Mouse (Mus musculus): ENCODE data around the gene Tnfrsf4.
A peak's percentile ranks its signal among the peaks of the same experiment; 100 is the strongest.

The Tnfrsf4 gene

DNA sequence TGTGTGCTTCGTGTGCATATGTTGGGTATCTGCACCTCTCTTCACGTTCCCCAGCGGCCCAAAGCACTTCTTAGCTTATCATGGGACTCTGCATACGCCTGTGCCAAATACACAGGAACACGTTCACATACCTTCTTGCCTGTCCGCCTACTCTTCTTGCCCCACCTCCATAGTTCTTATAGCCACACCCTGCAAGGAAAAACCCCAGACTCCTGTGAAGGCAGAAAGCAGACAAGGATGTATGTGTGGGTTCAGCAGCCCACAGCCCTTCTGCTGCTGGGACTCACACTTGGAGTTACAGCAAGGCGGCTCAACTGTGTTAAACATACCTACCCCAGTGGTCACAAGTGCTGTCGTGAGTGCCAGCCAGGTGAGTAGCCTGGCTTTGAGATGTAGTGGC is at the start of gene Tnfrsf4:
Tnfrsf4 (plus strand) TSS at position 207 of the 400 bp plus-strand sequence.
- DNase-seq (ENCODE audit: low spot score), result no peak

- no peak for DNase-seq (ENCODE audit: low spot score)
Observed at GRCm38 (mm10) chr4:155964396-155964795, 49.2 kb upstream of the Tnfrsf4 start.

DNA sequence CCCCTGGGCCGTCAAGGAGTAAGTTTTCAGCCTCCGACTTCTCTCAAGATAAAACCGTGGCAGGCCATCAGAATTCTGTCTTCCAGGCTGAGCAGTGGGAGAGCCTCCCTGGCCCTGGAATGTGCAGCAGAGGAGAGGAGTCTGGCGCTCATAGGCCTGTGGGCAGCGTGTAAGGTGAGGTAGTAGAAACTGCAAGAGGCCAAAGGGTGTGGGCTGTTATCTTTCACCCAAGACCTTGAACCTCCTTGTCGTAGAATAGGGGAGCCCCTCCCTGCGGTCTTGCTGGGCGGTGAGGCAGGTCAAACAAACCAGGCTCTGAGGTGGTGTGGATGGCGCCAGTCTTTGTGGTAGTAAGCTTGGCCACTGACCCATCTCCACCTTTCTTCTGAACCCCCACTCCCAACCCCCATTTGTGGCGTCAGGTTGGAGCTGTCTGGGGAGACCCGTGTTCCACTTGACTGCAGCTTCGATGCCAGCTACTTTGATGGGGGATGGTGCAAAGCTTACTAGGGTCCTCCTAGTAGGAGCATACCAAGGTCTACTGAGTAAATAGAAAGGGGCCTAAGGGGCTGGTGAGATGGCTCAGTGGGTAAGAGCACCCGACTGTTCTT is 44.5 kb upstream of the Tnfrsf4 start:
- DNase-seq (ENCODE audit: low spot score), result no peak

GRCm38 (mm10) chr4:155970286-155970685 is 43.4 kb upstream of the Tnfrsf4 start:
- no peak for DNase-seq (ENCODE audit: low spot score)

- DNase-seq (ENCODE audit: low spot score), result no peak
Observed at GRCm38 (mm10) chr4:155972651-155973050, 41.0 kb upstream of the Tnfrsf4 start.

DNA sequence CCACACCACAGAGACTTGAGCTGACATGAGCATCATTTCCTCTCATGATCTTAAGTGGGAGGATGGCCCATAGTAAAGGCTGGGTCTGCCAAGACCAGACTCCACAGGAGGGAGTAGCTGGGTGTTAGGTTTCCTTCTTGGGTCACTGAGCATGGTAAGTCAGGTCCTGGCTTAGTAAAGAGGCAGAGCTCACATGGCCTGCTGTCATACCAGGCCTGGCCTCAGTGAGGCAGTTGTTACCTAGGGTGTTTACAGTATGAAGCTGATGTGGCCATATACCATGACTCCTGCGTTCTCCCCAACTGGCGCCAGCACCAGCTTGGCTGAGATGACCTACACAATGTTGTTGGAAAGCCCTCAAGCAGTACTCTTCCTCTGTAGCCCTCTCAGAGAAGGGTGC is 40.4 kb upstream of the Tnfrsf4 start:
- no peak for DNase-seq (ENCODE audit: low spot score)

- no peak for DNase-seq (ENCODE audit: low spot score)
Observed at GRCm38 (mm10) chr4:155981436-155982082, 32.1 kb upstream of the Tnfrsf4 start.

DNA sequence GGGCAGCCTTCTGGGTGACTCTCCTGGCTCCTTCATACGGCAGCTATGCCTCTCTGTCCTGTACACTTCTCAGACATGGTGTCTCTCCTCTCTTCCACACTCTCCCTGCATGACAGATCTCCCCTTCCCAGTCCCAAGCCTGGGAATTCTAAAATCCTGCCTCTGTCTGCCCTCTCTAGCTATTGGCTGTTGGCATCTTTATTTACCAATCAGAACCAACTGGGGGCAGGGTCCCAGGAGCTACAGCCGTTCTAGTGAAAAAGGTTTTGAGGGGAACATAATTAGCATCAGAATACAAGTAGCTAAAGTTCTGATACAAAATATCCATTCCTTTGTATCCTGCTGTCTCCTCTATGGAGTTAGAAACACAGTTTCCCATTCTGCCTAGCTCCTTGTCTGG is 29.9 kb upstream of the Tnfrsf4 start:
- no peak for DNase-seq (ENCODE audit: low spot score)

- peak; percentile 24 for DNase-seq (ENCODE audit: low spot score)
Observed at GRCm38 (mm10) chr4:155991211-155991907, 22.3 kb upstream of the Tnfrsf4 start.

DNA sequence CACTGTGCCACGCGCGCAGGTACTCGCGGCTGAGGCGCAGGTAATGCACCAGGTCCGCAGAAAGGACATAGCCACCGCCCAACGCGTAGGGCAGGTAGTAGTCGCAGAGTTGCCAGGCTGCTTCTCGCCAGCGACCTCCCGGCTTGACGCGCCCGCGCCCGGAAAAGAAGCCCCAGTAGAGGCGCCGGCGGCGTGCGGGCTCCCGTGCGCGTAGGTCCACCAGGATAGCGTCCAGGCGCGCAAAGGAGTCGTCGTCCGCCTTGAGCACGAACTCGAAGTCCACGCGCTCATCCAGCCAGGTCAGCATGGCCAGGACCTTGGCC is 21.8 kb upstream of the Tnfrsf4 start:
- DNase-seq (ENCODE audit: low spot score), result no peak

GRCm38 (mm10) chr4:155992241-155992905 is 21.3 kb upstream of the Tnfrsf4 start, which contains the start of the genes B3galt6 and Sdf4:
Gene B3galt6 (minus strand): TSS chr4:155992649.
Gene Sdf4 (plus strand): TSS chr4:155992872.
- DNase-seq (ENCODE audit: low spot score), result peak; percentile 78

DNA sequence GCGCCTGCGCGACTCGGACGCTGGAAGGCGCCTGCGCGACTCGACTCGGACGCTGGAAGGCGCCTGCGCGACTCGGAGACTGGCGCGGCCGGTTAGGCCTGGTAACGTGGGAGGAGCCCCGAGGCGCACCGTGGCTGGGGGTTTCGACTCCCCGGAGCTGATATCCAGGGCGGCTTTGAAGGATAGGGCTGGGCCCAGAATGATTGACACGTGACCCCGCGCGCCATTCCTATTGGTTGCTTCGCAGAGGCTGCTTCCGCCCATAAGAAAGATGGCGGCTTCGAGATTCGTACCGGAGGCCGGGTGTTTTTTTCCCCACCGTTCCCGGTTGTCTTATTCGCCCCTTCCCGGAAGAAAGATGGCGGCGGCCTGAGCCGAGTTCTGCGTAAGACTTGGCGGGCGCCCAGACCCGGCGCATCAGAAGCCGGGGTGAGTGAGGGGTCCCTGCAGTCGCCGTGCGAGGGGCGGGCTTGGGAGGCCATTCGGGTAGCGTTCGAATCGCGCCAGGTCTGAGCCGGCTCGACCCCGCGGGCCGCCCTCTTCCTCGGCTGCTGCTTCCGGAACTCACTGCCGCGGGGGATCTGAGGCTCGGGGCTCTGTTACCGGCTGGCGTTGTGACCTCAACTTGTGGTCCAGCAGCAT is 20.6 kb upstream of the Tnfrsf4 start:
- DNase-seq (ENCODE audit: low spot score), result peak; percentile 97

DNA sequence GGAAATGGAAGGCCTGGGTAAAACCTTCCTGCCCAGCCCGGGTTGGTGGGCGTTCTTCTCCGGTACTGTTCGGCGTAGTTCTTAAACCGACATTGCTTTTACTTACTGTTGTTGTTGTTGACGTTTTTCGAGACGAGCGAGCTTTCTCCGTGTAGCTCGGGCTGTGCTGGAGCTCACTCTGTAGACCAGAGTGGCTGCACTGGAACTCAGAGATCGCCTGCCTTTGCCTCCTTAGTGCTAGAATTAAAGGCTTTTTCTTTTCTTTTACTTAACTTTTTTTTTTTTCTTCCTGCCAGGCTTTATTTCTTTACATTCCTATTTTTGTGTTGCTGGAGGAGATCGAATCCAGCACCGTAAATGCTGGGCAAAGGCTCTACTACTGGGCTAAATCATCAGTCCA is 20.0 kb upstream of the Tnfrsf4 start:
- no peak for DNase-seq (ENCODE audit: low spot score)

- DNase-seq (ENCODE audit: low spot score), result no peak
Observed at GRCm38 (mm10) chr4:156004109-156004508, 9.5 kb upstream of the Tnfrsf4 start.

- DNase-seq (ENCODE audit: low spot score), result no peak
Observed at GRCm38 (mm10) chr4:156008369-156008768, 5.3 kb upstream of the Tnfrsf4 start.

DNA sequence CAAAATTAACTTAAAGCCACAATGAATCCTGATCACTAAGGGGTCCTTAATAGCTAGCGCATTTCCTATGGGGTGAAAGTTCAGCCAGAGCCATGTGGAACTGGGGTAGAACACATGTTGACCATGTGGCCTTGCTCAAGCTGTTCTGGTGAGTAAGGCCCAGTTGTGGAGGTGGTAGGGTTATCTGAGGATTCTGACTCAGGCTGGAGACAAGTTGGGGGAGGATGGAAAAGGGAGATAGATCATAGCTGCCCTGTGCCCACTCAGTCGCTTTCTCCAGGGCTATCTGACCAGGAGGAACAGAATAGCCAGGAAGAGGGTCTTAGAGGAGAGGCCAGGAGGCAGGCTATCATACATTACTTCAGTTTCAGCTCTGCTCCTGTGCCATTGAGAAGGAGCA is 793 bp downstream of the Tnfrsf4 start:
- DNase-seq (ENCODE audit: low spot score), result no peak

GRCm38 (mm10) chr4:156019771-156020170 is 6.1 kb downstream of the Tnfrsf4 start:
- DNase-seq (ENCODE audit: low spot score), result no peak

- no peak for DNase-seq (ENCODE audit: low spot score)
Observed at GRCm38 (mm10) chr4:156021381-156021780, 7.7 kb downstream of the Tnfrsf4 start.

GRCm38 (mm10) chr4:156021942-156022419 is 8.3 kb downstream of the Tnfrsf4 start:
- no peak for DNase-seq (ENCODE audit: low spot score)

- no peak for DNase-seq (ENCODE audit: low spot score)
Observed at GRCm38 (mm10) chr4:156023520-156023919, 9.9 kb downstream of the Tnfrsf4 start.

DNA sequence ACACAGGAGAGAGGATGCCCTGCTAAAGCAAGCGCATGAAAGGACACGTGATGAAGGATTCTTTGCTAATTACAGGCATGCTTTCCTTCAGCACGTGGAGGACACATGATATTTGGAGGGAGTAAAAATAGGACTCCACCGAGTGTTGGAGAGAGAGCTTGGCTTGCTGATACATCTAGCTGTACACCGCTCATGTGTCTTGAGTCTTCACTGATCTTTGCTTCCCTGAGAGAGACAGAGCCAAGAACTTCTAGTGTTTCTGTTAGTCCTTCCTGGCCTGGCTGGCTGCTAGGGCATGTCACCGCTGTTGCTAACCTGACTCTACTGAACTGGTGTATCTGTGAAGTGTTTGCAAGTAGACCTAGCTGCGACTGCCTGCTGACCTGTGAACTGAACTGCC is 10.5 kb downstream of the Tnfrsf4 start:
- no peak for DNase-seq (ENCODE audit: low spot score)

DNA sequence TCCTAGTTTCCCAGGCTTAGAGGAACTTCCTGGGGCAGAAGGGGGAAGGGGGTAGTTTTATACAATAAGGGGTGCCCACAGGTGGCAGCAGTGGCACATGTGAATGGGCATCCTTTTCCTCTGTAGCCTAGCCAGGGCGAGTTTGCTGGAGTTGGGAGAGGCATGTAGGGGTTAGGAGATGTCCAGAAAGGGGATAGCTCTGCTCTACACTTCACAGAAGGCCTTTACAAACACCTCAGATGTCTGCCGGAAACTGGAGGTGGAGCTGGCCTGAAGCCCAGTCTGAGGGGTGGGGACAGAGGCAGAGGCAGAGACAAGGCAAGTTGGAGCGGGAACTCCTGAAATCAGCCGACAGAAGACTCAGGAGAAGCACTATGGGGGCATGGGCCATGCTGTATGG is 12.4 kb downstream of the Tnfrsf4 start, which contains the start of gene Tnfrsf18:
Tnfrsf18 (plus strand) TSS at position 152 of the 400 bp plus-strand sequence.
- peak; percentile 46 for DNase-seq (ENCODE audit: low spot score)
